Mouse (Mus musculus) kidney, postnatal 0 days (tissue): ENCODE data around the gene Stard13. TPM values are rescaled to one million over a fixed set of nuclear protein-coding genes. Genes with fewer than 3 reads are reported as not detected.

Source experiments
- ATAC-seq: fragments of 200-750 bp; cut with Nextera tagmentation; replicated peaks from 2 replicates; pipeline ENCODE4 v1.8.0; 2017; ENCODE audit warnings: low read depth, moderate number of reproducible peaks, moderate TSS enrichment, moderate library complexity; ENCODE audit not compliant: low FRiP score
- DNase-seq: peaks from one replicate; pipeline ENCODE4 v3.0.0-alpha.2; 2016; ENCODE audit warnings: low spot score
- H3K27ac ChIP-seq: fragments of 300-500 bp; sonication (generic); 2 replicates; pipeline ENCODE4 v1.5.1; 2014; ENCODE audit warnings: mild to moderate bottlenecking
- H3K27me3 ChIP-seq: fragments of 300-500 bp; sonication (generic); 2 replicates; pipeline ENCODE4 v1.6.1; 2014; ENCODE audit warnings: low read length, mixed read lengths; ENCODE audit not compliant: insufficient read depth
- H3K36me3 ChIP-seq: fragments of 300-500 bp; sonication (generic); 2 replicates; pipeline ENCODE4 v1.6.1; 2014; ENCODE audit warnings: low read length, mixed read lengths; ENCODE audit not compliant: insufficient read depth
- H3K4me1 ChIP-seq: fragments of 300-500 bp; sonication (generic); replicated peaks from 2 replicates; pipeline ENCODE4 v1.6.1; 2014; ENCODE audit warnings: antibody characterized with exemption, low read length, mixed read lengths; ENCODE audit not compliant: insufficient read depth
- H3K4me2 ChIP-seq: fragments of 300-500 bp; sonication (generic); 2 replicates; pipeline ENCODE4 v1.6.1; 2014; ENCODE audit warnings: mild to moderate bottlenecking, low read length, moderate library complexity, mixed read lengths
- H3K4me3 ChIP-seq: fragments of 300-500 bp; sonication (generic); replicated peaks from 2 replicates; pipeline ENCODE4 v1.5.1; 2014; ENCODE audit warnings: low read depth, low read length
- H3K9ac ChIP-seq: fragments of 300-500 bp; sonication (generic); 2 replicates; pipeline ENCODE4 v1.6.1; 2014; ENCODE audit warnings: low read depth, low read length
- H3K9me3 ChIP-seq: fragments of 300-500 bp; sonication (generic); replicated peaks from 2 replicates; pipeline ENCODE4 v1.6.1; 2016; ENCODE audit warnings: low read length, inconsistent platforms, mixed read lengths
- CTCF ChIP-seq: IDR thresholded peaks from 2 replicates; pipeline ENCODE4 v1.5.1; 2016; ENCODE audit warnings: antibody characterized with exemption, low read depth, mild to moderate bottlenecking, moderate library complexity
- WGBS: fragments of 180-500 bp; shearing (Covaris S2); extraction: QIAGEN DNeasy Blood & Tissue Kit; methylation state at CpG from one replicate; pipeline ENCODE4 v1.1.7; 2014; 5-methylcytosine and 5-hydroxymethylcytosine counted together
- polyA plus RNA-seq: library from polyadenylated mRNA; unstranded; fragments of >200 nt; fragmentation: Nextera tagmentation; extraction: Ambion mirVana; gene quantifications from 2 replicates; pipeline ENCODE4 v1.2.1, GENCODE M21; 2015

Gene Stard13
- polyA plus RNA-seq, 1 experiment from 2014 or later: 7.8 TPM

- Histone ChIP-seq H3K36me3 (no peaks in the 10 kb centered on the region), H3K27ac (no peak overlapping the region), H3K4me2 (no peak overlapping the region), H3K9me3 (no peaks in the 10 kb centered on the region), H3K4me3 (no peak overlapping the region), H3K27me3 (no peaks in the 10 kb centered on the region), H3K4me1 (no peaks in the 10 kb centered on the region; the same call in 1 of the 2 replicates), H3K9ac (no peak overlapping the region)
- 62% methylated on average over 9 of the region's 9 CpGs for WGBS
- no peak for DNase-seq
- ATAC-seq: no peak
- TF ChIP-seq CTCF: no peak
These were observed 53.4 kb downstream of the Stard13 start for GRCm38 (mm10) chr5:151180176-151180785.

GRCm38 (mm10) chr5:151177171-151177570, 56.5 kb downstream of the Stard13 start:
- Histone ChIP-seq H3K4me3 (no peak overlapping the region), H3K27ac (no peak overlapping the region), H3K4me2 (no peak overlapping the region), H3K9me3 (no peaks in the 10 kb centered on the region), H3K4me1 (peaks cover 10% of the 10 kb centered on the region), H3K36me3 (no peaks in the 10 kb centered on the region), H3K9ac (no peak overlapping the region), H3K27me3 (no peaks in the 10 kb centered on the region)
- DNase-seq (no peak), ATAC-seq (no peak)
- no peak for TF ChIP-seq CTCF
- whole genome bisulfite sequencing: 94% methylated on average over 3 of the region's 3 CpGs

- Histone ChIP-seq H3K9me3 (no peaks in the 10 kb centered on the region), H3K36me3 (no peaks in the 10 kb centered on the region), H3K4me3 (no peak overlapping the region), H3K27ac (peak overlapping the region; percentile 37; the same call in 1 of the 2 replicates), H3K9ac (no peak overlapping the region), H3K4me1 (peaks cover 10% of the 10 kb centered on the region), H3K27me3 (no peaks in the 10 kb centered on the region), H3K4me2 (no peak overlapping the region)
- DNase-seq (peak; percentile 60), ATAC-seq (peak; percentile 63)
- no peak for TF ChIP-seq CTCF
- 55% methylated on average over 4 of the region's 4 CpGs for WGBS
These were observed 57.7 kb downstream of the Stard13 start for GRCm38 (mm10) chr5:151175897-151176313.

- Histone ChIP-seq H3K9me3 (no peaks in the 10 kb centered on the region), H3K4me1 (peaks cover 10% of the 10 kb centered on the region), H3K27me3 (no peaks in the 10 kb centered on the region), H3K9ac (no peak overlapping the region), H3K36me3 (no peaks in the 10 kb centered on the region), H3K4me2 (no peak overlapping the region), H3K4me3 (no peak overlapping the region), H3K27ac (no peak overlapping the region)
- ATAC-seq (no peak), DNase-seq (no peak)
- WGBS: 66% methylated on average over 7 of the region's 7 CpGs
- no peak for TF ChIP-seq CTCF
These were observed 58.9 kb downstream of the Stard13 start for GRCm38 (mm10) chr5:151174485-151175460.

GRCm38 (mm10) chr5:151173774-151174173, 59.9 kb downstream of the Stard13 start:
- Histone ChIP-seq H3K4me2 (no peak overlapping the region), H3K27ac (no peak overlapping the region), H3K4me3 (no peak overlapping the region), H3K36me3 (no peaks in the 10 kb centered on the region), H3K9ac (no peak overlapping the region), H3K4me1 (peaks cover 10% of the 10 kb centered on the region), H3K9me3 (no peaks in the 10 kb centered on the region), H3K27me3 (no peaks in the 10 kb centered on the region)
- no peak for TF ChIP-seq CTCF
- 83% methylated on average over 1 of the region's 1 CpGs for WGBS
- DNase-seq: peak; percentile 35
- no peak for ATAC-seq

GRCm38 (mm10) chr5:151170168-151170750, 63.4 kb downstream of the Stard13 start:
- no peak for DNase-seq
- no peak for ATAC-seq

More at GRCm38 (mm10) chr5:151170168-151170750, 63.4 kb downstream of the Stard13 start:
- Histone ChIP-seq H3K9ac (no peak overlapping the region), H3K4me3 (no peak overlapping the region), H3K27ac (no peak overlapping the region), H3K4me2 (no peak overlapping the region), H3K27me3 (no peaks in the 10 kb centered on the region), H3K4me1 (peaks cover 21% of the 10 kb centered on the region; the same call in 1 of the 2 replicates), H3K9me3 (no peaks in the 10 kb centered on the region), H3K36me3 (no peaks in the 10 kb centered on the region)
- TF ChIP-seq CTCF: no peak
- WGBS: 91% methylated on average over 3 of the region's 3 CpGs
